Mouse (Mus musculus) cerebellum, postnatal 36 days (tissue): ENCODE measurements at regions not wholly inside any gene's neighbourhood (a gene's known extent, or its start where the extent isn't known, plus 50 kb on each side); places are given as distances from the start of the nearest gene placed in this dataset.
A peak's percentile ranks its signal among the peaks of the same experiment; 100 is the strongest.

Experiments used
- DNase-seq, 2 experiments: peaks; one replicate each; pipeline ENCODE4 v3.0.0; 2021 to 2022; ENCODE audit warnings: mixed read lengths in 2 of 2

DNA sequence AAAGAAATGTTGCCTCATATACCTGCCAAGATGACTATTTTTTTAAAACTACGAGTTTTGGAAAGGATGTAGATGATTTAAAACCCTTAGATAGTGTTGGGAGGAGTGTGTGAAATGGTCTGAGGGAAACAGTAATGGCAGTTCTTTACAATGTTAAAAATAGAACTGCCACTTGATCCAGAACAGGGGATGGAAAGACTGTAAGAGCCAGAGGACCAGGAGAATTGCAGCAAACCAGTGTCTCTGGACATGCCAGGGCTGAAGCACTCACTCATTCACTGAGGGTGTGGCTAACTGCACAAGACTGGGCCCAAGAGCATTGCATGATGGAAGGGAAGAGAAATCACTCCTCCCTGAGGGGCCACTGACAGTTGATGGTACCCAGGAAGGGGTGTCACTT is 53.9 kb upstream of the Rasgef1b start:
- DNase-seq: no peak

DNA sequence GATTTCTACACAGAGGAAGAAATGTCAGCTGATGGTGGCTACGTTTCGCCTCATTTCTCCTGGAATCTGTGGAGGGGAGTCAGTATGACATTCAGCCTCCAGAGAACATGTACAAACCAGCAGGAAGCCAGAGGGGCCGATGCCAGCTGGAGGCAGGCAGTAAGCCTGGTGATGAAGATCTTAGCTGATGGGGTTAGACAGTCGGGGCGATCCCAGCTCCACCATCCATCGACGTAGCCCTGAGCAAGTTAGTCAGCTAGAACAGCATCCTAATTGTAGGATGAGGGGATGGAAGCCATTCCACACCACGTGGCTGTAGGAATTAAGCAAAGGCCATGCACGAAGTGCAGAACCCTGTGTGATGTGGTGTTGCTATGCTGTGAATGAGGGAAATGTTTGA is 57.0 kb upstream of the Rasgef1b start:
- no peak for DNase-seq

DNA sequence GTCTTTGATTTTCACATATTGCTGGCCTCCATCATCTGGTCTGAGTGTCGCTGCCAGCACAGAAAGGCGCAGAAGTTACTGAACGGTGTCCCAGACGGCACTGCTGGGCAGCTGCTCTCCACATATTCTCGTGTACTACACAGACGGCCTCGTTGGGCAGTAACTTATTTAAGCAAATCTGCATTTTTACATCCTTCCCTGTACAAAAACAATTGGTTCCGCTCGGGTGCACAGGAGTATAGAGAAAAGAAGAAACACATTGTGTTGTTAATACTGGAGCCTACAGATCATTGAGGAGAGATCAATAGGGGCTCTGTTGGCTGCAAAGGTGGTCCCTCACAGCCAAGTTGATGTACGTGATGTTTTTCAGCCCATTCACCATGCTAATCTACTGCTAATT is 58.4 kb upstream of the Rasgef1b start:
- DNase-seq: no peak

DNA sequence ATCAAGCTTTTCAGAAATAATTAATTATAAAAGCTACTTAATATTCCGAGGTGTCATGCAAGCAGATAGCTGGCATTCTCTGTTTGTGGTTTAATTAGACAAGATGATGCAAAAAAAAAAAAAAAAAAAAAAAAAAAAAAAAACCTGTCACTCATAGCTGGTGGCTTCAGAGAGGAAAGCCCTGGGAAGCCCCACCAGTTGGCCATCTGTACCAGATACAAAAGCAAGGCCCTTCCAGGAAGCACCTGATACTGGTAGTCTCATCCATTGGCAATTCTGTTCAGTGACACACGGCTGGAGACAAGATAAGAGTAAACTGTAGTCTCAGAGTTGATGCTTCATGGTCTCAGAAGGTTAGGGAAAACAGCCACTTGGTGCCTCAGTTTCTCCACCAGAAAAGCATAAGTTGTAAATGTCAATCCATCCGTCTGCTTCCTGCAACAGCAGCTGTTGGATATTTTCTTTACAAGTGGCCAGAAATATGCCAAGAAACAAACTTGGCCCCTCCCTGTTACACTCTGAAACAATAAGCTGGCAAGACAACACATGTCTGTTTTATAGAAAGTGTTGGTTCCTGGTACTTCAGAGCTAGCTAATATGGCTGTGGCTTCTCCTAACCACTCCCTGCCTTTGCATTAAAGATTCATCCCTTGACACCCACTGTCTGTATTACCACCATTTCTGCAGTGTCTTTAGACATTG is 59.0 kb upstream of the Rasgef1b start:
- DNase-seq: no peak

DNA sequence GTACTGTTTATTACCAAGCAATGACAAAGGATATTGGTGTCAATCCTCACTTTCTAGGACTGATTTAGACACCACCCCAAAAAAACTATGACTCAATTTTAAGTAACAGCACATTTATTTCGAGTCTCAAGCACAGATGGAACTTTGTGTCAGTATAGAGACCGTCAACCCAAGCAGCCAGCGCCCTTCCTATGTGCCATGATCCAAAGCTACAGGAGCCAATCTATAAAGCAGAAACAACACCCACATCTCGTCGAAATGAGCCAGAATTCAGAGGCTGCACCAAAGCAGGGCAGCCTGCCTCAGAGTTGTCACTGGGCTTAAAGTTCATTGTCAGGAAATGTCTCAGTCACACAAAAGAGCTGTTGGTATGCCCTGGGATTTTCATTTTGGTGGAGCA is 61.9 kb upstream of the Rasgef1b start:
- DNase-seq: no peak

DNA sequence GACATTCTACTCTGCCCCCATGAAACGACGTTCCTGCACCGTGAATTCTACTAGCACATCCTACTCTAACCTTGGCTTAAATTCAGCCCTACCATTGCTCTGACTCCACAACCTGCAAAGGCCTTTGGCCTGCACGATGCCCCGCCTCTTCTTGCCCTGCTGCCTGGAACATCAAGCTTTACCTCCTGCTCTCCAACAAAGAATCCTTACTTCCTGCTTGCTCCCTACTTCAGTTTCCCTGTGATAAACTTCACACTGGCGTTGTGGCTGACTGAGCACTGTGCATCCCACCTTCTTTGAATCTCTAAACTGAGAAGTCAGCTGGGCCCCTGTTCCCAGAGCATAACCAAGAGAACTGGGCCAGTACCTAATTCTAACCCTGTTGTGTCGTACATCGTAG is 71.7 kb upstream of the Rasgef1b start:
- DNase-seq: no peak

DNA sequence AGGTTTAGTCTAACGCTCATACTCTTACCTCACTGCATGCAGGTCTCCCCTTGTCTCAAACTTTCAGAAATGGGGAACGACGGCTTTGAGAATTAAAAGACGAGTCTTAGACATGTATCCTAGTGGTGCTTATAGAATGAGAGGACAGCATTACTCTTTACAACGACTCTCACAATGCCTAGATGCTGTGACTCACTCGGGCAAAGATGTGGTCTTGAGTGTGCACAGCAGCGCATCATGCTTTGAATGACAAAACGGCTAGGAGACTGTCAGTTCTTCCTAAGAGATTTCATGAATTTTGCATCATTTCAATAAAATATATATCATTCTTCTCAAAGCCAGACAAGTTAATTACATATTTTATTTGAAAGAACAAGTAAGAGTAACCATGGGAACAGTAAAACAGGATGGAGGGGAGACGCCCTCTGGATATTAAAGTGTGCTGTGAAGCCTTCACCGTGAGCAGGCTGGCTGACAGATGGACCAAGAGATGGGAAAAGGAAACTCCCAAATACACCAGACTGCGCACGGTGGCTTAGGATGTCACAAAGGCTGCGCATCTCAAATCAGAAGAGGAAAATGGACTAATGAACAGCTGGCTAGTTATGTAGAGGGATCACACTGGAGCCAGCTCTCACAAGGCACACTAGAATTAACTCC is 73.1 kb upstream of the Rasgef1b start:
- DNase-seq: no peak

DNA sequence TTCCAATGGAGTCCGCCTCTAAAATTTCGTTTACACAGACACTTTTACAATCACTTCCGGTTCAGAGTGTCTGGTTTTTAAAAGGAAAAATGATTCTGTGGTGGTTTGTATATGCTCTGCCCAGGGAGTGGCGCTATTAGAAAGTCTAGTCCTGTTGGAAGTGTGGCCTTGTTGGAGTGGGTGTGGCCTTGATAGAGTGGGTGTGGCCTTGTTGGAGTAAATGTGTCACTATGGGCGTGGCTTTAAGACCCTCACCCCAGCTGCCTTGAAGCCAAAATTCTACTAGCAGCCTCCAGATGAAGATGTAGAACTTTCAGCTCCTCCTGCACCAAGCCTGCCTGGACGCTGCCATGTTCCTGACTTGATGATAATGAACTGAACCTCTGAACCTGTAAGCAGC is 79.2 kb upstream of the Vamp9 start:
- no peak for DNase-seq

DNA sequence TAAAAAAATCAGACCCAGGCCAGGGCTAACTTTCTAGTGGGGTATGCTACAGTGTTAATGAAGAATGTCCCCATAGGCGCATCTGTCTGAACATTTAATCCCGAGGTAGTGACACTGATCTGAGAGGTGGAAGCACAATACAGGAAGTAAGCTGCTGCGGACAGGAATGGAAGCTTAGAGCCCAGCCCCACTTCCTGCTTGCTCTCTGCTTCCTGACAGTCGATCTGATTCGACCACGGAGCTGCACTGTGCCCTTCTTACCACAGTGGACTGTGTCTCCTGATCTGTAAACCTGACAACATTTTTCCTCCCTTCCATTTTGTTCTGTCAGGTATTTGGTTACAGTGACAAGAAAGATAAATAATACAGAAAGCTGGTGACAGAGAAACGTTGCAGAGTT is 77.5 kb upstream of the Vamp9 start:
- DNase-seq: no peak

DNA sequence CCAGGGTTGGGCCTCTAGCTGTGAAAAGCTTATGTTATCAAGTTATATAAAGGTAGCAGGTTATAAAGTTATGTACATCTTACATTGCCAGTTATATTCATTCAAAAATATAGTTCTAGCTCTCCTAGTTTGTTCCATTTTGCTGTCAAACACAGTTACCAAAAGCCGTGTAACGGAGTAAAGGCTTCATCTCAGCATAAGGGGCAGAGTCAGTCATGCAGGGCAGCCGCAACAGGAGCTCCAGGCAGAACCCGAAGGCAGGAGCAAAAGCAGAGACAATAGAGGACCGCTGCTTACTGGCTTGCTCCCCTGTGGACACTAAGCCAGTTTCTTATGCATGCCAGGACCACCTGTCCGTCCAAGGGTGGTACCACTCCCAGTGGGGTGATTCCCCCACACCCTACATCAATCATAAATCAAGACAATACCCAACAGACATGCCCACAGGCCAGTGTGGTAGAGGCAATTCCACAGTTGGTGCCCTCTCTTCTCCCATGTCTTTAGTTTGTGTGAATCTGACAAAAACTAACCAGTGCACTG is 67.7 kb upstream of the Vamp9 start:
- DNase-seq: no peak

DNA sequence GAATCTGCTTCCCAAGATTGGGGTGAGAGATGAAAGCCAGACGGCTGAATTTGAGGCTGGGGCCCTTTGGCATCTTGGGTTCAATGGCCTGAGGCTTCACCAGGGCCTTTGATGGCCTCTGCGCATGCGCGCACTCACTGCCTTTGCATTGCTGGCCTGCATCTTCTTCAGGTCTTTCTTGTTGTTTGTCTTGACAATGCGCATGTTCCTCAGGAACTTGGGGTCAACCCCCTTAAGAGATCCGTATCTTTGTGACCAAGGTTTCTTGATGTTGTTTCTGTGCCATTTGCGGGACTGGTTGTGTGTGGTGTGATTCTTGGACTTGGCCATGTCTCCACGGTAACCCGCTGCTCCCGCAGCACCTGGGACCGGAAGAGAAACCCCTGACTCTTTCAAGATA is 66.4 kb upstream of the Vamp9 start:
- no peak for DNase-seq

DNA sequence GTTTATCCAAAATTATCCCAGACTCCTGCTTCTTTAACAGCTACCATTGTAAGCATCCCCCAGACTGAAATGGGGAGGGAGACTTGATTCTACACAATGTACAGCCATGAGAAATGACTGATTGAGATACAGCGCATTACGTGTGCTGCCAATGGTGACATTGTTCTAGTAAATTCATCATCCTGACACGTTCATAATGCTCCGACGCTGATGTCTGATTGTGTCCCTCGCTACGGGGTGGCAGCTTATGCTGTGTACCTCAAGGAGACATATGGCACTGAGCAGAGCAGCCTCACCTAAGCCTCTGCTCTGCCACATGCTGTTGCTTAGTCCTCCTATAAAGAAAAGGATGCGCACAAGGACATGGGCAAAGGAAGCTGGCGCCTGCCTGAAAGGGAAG is 65.2 kb upstream of the Vamp9 start:
- no peak for DNase-seq

DNA sequence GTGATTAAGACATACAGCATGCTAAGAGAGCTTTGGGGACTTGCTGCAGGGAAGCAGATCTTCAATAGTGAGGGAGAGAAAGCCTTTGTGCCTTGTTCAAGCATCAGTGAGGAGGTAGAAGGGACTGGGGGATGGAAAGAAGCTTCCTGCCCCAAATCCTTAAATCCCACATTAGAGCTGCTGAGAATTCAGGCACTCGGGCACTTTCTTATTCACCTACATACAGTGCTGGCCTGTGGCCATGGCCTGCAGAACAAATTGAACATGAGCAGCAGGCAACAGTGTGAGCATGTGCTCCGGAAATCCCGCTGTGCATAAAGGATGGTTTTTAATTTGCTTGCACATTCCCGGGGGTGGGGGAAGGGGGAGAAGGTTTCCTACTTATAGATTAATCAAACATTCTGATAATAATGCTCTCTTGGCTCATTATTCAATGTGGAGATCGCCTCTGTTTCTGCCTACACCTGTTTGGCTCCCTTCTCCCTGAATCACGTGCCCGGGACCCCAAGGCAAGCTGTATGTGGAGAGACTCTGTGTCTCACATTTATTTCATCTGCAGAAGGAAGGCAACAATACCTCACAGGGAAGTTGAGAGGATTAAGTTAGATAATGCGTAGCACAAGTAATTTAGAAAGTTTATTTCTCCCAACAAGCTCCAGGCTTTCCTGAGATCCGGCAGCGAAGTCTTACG is 60.3 kb upstream of the Vamp9 start:
- peak; percentile 41 to 44 for DNase-seq

DNA sequence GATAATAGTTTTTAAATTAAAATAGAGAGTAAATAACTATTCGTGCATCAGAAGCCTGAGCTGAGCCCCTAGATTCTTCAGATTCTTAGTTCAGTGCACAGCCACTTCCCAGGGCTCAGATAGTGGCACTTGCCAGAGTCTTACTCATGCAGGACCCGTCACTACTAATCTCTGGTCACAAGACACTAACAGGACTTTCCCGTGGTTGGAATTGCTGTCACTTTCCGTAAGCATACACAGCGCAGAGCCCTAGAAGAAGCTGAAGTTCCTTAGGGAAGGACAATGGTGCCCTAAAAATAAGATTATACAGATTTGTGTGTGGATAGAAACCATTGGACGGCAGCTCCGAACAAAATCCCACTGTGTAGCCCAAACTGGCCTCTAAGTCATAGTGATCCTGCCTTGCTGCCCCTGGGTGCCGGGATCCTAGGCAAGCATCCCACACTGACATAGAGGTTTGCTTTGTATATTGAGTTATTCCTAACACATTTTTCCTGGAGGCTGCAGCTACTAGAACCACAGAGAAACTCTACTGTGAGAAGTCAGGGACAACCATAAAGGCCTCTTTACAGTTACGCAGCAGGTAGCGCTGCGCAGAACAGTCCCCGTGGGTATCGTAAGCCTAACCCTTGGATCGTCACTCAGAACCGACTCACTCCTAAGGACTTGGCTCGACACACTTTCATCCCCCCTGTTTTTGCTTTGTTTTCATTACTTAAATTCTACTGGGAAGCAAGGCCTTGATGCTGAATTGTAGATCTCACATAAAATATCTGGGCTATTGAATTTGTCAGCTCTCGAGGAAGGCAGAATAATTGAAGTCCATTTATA is 57.7 kb upstream of the Vamp9 start:
- no peak for DNase-seq

DNA sequence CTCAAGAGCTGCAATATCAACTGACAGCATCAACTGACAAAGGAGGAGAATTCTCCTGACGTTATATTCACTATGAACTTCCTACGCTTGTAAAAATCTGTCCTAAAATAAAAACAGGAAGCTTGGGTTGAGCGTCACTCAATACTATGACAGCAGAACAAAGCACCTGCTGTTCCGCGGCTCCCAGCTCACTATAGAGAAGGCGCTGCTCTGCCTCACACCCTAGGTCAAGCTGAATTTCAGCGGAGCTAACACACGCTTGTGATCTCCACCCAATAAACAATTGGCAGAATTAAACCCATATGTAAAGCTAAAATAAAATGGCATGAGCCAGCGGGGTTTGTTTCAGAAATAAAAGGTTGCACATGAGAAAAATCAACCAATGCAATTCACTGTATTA is 57.1 kb upstream of the Vamp9 start:
- no peak for DNase-seq

DNA sequence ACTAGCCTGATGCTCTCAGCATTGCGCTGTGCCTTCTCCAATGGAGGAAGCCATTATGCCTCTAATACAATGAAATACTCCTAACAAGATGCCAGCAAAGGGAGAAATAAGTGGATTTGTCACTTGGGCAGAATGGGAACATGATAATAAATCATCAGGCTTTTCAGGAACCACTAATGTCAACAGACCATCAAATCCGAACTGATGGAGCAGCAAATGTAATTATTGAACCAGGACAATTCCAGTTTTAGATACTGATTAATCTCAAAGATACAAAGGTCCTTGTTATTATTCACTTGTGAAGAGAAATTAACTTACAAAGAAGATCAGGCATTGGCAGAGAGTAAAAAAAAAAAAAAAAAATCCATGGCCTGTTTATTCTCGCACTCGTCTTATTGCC is 53.7 kb upstream of the Vamp9 start:
- no peak for DNase-seq
